Mouse (Mus musculus) right cerebral cortex, postnatal 4 days (tissue): ENCODE measurements at regions not wholly inside any gene's neighbourhood (a gene's known extent, or its start where the extent isn't known, plus 50 kb on each side); places are given as distances from the start of the nearest gene placed in this dataset.
A peak's percentile ranks its signal among the peaks of the same experiment; 100 is the strongest.
"Not testable (repeated sequence)": the region's sequence is repeated elsewhere in the genome, so short reads cannot be mapped to it uniquely, and the experiment has no call there.

ENCODE experiments used
- DNase-seq: peaks from one replicate; pipeline ENCODE4 v3.0.0-alpha.2; 2022

DNA sequence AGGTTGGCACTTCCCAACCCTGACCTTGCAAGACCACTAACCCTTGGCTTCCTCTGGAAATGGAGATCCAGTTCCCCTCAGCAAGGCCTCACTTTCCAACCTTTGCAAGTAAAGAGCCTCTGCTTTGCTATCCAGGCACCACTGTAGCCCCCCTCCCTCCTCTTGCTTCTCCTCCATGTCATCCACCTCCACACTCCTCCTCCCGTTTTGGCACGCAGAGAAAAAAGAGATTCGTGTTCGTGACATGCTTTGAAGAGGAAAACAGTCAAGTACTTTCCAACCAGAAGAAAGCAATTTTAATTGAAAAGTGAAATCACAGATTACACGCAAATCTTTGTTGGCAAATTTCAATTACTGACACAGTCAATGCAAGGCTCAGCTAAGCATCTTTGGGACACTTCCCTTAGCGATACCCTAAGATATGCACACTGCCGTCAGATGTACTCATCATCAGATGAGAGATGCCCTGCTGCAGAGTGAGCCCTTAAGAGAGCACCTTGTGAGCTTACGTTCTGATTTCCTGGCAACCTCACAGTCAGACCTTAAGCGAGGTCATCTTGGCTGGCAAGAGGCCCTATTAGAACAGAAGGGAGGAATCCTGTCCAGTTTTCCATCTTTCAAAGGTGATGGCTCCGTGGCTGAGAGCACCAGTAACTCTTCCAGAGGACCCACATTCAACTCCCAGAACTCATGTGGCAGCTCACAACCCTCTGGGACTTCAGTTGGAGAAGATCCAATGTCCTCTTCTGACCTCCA is 208.5 kb upstream of the Zfp703 start:
- no peak for DNase-seq

DNA sequence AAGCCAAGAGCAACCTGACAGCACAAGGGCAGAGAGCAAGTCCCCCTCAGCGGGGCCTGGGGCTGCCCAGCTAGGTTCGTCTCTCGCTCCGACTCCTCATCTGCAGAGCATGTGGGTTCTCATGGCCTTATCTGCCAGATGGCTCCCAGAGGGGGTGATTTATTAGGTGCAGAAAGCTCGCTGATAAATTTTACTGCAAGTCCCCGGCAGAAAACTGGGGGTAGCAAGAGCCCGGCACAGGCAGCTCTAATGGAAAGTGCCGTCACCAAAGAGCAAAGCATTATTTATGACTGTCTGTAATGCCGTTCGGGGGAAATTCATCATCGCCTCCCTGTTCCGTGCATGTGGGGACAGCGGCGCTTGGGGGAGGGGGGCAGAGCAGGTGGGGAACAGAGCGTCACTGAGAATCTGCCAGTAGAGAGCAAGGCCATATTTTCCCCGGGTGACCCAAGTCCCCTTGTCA is 206.7 kb upstream of the Zfp703 start:
- no peak for DNase-seq

DNA sequence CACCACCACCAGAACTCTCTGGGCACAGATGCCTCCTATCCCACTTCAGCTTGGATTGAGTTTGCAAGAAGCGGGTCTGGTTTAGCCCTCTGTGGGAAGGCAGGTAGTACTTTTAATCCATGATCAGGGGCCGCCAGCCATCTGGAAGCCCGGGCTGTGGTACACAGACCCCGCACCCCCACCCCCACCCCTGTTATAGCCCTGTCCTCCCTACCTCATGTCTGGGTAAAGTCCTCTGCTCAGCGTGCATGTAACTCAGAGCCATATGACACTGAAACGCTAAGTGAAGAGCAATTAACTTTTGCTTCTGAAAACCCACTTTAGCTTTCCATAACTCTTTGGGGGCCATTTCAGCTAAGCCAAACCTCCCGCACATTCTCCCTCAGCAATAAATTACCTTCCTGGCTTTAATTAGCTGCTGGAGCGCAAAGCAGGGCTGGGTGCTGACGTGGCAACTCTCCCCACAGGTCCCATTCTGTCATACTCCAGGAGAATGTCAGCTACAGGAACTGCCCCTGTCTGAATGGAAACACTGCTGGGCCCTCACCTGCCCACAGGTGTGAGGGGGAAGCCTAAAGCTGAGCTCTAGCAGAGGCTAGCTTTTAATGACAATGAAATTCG is 198.1 kb upstream of the Zfp703 start:
- DNase-seq: no peak

DNA sequence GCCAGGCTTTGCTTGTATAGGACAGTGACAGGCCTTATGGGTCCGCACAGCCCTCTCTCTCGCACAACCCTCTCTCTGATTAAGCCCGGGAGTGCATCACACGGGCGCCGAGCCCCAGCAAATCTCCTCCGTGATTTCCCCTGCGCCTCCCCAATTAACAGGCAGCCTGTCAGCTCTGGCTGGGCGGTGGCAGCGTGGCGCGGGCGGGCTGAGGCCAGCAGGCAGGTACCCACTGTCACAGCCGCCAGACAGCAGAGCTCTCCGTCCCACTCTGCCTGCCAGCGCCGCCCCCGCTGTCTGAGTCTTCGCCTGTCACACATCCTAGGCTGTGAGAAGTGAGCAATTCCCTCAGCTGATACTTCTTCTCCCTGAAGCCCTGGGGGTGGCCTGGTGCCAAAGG is 196.6 kb upstream of the Zfp703 start:
- DNase-seq: peak; percentile 25

DNA sequence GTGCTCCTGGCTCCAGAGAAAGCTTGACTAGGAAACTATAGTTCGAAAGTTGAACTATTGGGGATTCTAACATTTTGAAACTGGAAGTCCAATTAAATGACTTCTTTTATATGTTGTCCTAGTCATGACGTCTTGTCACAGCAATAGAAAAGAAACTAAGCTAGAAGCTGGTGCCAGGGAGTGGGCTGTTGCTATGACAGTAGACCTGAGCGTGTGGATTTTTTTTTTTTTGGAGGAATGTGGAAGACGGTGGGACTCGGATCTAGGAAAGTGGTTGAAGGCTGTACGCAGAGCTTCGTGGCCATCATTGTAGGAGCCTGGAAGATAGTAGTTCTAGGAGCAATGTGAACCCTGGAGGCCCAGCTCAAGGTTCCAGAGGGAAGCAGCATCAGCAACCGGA is 194.2 kb upstream of the Zfp703 start:
- DNase-seq: not testable (repeated sequence)

DNA sequence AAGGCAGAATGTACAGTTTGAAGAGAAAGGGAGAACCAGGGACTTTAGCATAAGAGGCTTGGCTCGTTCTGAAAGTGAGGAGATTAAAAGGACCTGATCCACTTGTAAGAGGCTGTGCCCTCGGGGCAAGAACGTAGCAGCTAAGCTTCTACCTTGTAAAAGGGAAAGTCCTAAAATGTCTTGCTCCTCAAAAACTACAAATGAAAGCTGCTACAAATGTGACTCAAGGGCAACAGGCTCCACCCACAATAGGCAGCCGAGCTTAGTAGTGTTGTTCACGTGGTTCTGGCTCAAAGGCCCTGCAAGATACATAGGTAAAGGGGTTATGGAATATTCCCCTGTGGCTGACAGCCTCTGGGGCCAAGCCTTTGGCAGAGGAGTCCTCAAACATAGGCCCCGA is 192.7 kb upstream of the Zfp703 start:
- no peak for DNase-seq

DNA sequence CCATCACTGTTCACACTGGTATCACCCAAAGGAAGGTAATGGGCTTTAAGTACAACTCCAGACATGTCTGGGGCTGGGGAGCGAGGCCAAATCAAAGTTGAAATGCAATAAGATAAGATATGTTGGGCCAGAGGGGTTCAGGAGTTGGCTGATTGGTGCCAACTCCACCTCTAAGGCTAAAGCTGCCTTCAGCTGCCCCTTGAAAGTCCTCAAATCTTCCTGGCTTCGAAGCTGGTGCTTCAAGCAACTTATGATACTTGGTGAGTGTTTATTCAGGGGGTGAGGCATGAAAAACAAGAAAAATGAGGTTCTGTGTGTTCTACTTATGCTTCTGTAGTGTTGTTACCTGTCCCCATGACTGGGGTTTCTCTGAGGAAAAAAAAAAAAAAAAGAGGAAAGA is 185.3 kb upstream of the Zfp703 start:
- no peak for DNase-seq

DNA sequence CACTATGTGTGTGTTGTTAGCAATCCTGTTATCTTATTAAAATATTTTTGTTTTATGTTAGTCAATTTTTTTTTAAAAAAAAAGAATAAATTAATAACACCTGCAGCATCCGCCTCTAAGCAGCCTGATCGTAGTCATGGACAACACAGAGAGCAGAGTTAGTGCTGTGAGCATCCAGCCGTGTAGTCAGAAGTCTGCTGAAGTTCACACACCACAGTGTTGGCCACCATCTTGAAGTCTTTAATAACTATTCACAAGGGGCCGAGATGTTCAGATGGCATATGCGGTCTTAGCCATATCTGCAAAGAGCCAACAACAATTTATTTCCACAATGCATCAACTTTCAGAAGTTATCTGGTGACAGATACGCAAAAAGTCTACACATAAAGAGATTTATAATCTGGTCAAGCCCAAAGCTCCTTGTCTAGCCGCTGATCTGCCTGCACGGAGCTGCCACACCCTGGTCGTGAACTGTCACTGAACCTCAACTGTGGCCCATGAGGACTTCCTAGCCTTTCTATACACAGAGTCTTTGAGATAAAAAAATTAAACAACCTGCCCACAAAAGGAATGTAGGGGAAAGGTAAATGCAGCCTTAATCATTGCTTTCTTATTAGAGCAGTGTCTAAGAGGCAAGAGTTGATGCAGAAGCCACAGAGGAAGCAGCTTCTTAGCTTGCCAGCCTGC is 183.4 kb upstream of the Zfp703 start:
- DNase-seq: no peak

DNA sequence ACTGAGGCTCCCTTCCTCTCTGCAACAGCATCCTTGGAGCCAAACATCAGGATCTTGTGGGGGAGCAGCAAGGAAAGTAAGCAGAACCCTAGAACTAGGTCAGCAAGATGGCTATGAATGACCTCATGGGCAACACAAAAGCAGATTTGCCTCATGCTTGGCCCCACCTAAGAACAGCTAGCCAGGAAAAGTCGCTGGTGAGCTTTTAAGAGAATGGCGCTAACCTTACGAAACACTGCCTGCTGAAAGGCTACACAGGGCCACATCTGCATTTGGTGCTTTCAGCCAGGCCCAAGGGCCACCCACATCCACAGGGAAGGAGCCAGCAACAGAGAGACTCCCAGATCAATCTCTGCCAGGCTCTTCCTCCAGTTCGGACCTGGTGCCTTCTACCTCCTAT is 182.7 kb upstream of the Zfp703 start:
- DNase-seq: no peak

DNA sequence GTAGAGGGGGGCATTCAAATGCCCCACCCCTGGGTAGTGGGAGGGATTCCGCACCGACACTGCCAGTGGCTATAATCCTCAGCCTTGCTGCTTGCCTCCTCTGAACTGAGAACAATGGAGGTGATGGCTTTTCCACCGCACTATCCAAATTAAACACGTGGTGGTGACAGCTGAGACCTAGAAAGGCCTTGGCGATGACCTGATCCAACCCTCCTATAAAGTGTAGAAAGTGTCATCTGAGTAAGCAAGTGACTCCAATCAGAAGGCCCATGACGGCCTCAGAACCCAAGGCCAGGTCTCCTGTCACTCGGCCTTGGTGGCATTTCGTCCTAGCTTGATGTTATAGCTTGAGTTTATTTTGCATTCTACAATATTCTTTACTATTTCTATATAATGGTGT is 181.5 kb upstream of the Zfp703 start:
- no peak for DNase-seq

DNA sequence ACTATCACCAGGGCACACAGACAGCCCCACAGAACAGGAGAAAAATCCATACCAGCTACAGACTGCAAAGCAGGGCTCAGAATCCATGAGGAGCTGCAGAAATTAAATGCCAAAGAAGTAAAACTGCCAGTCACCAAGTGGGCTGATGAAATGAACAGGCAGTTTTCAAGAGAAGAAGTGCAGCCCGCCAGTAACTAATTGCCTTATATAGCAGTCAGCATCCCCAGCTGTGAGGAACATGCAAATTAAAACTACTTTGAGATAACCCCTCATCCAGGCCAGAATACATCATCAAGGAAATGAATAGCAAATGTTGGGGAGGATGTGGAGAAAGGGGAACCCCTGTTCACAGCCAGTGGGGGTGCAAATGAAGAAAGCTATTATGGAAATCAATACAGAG is 177.3 kb upstream of the Zfp703 start:
- no peak for DNase-seq

DNA sequence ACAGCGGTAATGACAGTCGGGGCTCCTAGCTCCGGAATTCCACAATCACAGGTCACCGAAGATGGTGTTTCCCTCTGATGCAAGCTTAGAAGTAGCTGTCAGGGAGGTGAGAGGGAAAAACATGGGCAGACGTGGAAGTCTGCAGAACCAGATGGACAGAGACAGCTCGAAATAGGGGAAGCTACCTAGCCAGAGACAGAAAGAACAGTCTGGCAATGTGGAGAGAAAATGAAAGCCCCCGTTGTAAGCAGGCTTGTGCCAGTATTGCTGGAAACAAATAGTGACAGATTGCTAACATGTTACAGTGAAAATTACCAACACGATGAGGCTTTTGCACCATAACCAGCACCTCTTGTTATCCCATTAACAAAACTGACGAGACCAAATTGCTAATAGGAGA is 173.0 kb upstream of the Zfp703 start:
- no peak for DNase-seq

DNA sequence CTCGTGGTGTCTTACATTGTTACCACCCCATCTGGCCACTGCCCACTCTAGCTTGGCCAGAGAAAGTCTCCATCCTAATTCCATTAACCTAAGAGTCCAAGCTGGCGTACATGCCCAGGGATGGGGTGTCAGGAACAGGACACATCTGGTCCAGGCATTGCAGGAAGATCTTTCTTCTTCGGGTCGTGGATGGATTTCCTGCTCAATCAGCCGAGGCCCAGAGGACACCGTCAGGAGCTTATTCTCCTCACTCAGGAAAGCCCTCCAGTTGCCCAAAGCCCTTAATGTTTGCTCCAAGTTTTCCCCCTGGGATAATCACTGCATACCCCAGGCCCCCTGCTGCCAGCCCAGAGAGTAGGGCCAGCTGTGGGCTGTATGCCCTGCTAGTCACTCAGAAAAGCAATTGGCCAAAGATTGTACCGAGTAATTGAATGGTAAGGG is 172.2 kb upstream of the Zfp703 start:
- no peak for DNase-seq

DNA sequence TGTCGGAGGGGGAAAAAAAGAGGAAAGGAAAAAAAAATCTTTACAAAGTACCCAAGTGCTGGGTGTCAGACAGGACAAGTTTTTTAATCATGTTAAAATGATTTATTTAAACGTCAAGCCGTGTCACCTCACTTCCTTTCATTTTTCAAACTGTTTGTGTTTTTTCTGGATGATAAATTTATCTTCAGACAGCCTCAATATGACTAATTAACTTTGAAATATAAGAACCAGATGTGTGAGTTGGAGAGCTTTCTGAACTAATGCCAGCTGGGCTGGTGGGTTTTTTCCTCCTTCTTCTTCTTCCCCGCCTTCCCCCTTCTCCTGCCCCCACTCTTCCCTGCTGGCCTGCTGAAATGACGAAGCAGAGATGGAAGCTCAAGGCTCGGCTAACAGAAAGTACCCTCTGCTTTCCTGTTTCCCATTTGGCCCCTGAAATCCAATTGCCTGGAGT is 171.7 kb upstream of the Zfp703 start:
- no peak for DNase-seq

DNA sequence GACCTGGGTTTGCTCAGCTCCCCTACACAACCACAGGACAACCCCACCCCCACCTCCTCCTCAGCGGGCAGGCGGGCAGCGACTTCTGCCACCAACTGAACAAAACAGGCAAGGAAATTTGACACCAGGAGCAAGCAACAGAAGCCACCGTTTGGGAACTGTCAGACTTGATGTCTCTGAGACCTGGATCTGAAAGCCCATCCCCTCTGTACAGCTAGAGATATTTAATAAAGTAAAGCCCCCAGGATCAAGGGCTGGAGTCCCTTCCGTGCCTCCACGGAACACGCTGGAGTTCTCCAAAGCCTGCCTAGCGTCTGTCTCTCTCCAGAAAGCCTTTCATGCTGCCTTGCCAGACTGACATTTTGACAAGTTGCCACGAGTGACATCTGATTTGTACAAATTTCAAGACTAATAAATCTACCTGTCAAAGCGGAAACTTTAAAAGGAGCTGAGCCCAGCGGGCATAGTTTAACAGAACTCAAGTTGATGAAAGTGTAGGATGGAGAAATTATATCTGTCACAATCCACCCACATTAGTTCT is 168.9 kb upstream of the Zfp703 start:
- no peak for DNase-seq

DNA sequence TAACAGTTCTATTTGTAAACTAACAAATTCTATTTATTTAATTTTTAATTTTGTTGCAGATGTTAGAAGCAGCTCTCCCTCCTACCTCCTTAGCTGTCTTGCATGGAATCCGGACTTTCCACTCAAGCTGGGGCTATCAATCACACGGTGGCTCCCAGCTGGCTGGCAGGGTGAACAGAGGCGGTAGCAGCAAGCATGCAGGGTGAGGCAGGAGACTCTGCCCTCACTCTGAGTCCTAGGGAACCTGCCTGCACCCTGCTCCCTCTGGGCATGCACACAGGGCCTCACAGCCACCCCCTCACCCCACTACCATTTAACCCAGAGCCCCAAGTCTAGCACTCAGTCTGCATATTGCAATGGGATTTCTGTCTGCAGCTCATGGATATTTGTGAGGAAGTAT is 168.4 kb upstream of the Zfp703 start:
- DNase-seq: no peak

DNA sequence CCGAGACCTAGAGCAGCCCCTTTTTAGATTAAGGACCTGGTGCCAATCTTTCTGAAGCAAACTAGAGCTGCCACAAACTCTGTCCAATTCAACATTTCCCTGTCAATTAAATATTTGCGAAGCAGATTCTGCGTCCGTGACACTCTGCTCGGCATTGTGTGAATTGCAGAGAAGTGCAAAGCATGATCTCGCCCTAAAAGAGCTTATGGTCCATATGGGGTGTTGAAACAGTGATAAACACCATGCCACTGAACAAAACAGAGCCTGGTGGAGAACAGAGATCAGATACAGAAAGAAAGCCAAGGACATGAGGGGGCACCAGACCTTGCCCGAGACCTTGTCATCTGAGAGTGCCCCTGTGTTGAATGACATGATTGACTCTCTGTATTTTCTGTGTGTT is 167.2 kb upstream of the Zfp703 start:
- no peak for DNase-seq

DNA sequence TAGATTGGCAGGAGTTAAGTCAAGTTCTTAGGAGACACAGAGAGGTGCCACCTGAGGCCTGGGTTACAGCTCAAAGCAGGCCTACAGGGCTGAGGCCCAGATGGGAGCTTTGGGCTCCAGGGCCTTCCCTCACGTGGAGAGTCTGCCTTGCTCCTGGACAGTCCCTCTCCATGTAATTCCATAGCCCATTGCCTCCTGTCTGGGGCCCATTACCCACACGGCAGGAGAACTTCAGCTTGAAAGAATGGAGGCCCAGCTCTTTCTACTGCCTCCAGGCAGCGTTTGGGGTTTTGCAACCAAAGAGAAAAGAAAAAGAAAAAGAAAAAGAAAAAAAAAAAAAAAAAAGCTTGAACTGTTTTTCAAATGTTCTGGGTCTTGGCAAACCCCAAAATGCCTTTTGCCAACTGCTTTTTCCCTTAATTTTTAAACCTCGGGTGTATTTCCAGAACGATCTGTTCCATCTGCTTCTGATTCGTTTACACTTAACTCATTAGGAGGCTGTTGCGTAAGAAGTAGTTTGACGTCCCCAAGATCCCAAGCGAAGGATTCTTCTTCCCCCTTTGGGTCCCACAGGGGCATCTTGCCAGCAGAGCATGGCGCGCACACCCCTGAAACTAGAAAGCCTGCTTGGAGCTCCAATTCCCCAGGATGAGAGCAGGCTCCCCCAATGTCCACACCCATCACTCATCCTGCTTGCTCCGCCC is 165.4 kb upstream of the Zfp703 start:
- no peak for DNase-seq

DNA sequence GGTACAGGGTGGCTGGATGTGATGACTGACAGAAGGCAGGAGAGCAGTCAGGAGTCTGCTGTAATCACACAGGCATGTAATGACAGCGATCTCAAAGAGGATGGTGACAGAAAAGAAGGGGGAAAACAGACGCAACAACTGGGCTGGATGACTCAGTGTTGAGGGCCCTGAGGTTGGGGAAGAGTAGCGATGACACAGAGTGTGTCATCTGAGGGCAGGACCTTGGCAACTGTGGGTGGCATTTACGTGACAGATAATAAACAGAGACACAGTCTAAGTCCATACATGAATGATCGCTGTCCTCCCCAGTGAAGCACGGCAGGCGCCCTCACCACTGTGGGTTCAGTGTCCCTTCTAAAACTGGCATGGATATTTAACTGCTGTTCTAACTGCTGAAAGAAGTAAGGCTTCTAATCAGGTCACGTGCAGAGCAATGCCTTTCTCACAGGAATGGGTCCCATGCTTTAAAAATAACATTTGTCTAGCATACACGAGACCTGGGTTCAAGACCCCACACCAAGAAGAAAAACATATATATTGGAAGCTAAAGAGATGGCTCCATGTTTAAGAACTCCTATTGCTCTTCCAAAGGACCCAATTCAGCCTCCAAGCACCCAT is 163.8 kb upstream of the Zfp703 start:
- no peak for DNase-seq

DNA sequence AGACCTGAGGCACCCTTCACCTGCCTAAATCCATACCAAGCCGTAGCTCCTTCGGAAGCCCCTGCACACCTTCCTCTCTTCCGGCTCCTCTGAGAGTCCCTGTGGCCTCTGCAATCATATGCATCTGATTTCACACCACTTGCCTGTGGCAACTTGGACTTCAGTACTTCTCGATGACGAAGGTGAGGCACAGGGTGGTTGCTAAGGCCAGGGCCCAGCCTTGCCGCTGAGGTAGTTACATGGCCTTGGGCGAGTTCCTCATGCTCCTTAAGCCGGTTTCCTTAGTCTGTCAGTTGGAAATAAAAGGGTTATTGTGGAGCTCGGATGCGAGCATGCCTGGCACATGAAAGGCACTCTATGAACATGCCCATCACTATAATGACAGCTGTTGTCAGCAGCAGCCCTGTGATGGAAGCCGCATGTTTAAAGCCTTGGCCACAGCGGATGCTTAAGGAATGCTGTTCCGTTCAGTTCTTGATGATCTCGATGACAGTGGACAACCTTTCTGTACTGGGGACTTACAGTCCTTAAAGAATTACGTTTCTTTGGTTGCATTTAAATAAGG is 162.0 kb upstream of the Zfp703 start:
- no peak for DNase-seq

DNA sequence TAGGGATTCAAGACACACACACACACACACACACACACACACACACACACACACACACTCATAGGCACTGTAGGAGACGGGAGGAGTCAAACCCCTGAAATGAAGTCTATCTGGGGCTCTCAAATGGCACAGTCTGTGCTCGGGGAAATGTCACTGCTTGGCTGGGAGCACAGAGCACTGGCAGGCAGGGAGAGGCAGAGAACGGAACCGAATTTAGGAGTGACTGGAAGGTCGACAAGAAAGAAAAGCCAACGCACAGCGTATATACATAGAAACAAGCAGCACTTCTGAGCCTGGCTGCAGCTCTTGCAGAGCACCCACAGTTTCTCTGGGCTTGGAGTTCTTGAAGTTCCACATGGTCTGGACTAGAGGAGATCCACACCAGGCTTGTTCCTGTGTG is 160.1 kb upstream of the Zfp703 start:
- no peak for DNase-seq

DNA sequence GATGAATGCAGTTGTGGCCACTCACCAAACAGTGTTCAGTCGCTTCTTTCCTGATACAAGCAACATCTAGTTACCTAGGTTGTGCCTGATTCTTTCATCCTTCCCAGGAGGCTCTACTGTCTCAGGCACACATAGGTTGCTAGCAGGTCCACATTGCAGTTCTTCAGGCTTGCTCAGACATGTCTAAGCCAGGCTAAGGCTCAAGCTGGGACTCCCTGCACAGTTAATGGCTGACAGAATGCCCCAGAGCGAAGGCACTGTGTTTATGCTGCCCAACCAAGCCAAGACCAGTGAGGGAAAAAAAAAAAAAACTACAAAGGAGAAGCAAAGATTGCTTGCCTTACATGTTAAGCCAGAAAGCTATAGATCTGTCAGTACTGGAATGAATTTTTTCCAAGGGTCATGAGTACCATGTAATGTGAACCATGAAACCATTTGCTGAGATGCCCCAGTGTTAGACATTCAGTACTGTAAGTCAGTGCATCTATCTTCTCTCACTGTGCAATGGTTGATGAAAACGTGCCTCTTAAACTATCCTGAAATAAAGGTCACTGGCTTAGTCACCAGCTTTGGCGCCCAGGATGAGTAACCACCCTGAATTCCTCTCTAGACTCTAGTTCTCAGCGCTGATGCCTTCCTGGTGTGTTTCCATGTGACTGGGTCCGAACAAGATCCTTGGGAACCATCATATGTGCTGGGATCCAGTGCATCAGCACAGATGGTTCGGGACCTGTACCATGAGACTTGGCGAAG is 152.8 kb upstream of the Zfp703 start:
- DNase-seq: no peak
